Mouse (Mus musculus): Measurements from ENCODE around the gene Mnd1.

Mnd1 gene

DNA sequence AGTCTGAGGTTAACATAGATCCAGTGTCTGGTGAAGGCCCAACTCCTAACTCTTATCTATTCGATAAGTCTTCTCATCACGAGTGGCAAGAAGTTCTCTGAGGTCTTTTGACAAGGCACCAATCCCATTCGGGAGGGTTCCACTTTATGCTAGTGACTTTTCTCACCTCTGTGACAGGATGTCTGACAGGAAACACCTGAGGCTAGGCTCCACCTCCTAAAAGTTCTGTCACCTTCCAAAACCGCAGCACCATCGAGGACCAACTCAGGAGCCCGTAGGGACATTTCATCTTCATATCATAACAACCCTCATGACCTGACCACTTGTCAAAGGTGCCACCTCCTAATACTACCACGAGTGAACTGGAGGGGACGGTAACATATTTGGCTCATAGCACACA is 109.4 kb downstream of the Mnd1 start:
- no peak for DNase-seq (ENCODE audit: low read depth, low spot score)

DNA sequence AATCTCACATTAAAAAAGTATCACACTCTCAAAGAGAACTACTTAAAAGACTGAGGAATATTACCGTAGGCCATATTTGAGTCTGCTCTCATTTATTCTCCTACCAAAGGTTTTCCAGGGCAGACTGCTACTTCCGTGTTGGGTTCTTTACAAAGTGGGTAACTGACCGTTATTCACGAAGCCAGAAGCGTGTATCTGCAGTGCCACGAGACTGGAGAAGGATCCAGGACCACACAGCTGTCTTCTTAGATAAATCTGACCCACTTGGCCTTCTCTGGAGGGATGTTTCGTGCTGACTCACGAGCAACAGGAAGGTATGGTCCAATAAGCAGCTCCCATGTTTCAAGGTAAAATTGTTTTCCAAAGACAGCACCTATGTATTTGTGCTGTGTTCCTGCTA is 113.8 kb downstream of the Mnd1 start:
- DNase-seq (ENCODE audit: low read depth, low spot score), result peak; percentile 83

DNA sequence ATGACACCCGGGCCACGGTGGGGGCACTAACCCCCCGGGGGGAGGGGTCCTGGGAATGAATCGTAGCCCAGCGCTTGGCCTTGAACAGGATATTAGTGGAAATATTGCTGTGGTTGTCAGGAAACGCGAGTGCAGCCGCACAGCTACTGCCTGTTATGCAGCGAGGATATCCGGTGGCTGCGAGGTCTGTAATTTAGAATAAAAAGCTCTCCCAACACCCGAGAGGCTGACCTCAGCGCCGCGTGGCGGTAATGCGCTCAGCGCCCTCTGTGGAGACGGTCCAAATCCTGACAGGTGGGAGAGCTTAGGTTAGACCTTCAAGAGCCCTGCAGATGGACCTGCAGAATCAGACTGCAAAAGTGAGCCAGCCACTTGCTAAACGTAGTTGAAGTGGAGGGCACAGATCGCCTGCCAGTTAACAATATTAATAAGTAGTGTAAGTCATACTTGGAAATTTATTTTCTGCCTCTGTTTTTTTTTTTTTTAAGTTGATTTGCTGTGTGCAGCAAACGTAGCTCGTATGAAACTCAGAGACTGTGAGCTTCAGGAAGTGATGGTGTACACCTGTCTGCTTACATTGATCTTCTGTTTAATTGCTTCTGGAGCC is 115.0 kb downstream of the Mnd1 start:
- peak; percentile 46 for DNase-seq (ENCODE audit: low read depth, low spot score)

DNA sequence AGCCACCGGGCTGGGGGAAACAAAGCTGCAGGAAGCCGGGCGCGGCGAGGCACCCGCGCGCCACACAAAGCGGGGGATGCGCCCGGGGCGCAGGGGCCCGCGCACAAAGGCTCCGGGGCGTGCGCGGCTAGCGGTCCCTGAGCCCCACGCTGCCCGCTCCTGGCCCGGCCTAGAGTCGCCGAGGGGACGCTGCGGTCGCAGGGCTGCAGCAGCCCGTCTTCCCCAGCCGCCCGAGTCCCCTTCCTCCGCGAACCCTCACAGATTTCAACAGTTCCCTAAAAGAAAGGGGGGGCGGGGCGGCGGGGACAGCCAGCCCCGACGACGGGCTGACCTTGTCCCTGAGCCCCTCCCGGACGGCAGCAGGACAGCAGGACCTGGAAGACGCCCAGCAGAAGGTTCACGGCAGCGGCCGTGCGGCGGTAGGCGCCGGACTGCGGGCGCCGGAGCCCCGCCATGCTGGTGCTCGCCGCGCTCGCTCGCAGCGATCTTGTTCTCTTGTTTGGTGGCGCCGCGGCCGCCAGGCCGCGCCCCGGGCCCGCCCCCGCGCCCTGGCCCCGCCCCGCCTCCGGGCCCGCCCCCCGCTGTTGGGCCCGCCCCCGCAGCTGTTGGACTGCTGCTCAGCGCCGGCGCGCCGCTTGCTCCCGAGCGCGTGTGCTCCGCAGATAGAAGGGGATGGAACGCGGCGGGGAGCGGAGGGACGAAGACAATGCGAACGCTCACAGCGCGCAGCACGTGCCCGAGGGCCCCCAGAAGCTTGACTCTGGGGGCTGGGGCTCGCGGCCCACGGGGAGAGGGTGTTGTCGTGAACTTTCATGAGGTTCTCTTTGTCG is 115.7 kb downstream of the Mnd1 start, which contains the start of gene Tmem131l:
TSS of gene Tmem131l (minus strand) at position 530 of the 830 bp plus-strand sequence.
- peak; percentile 73 for DNase-seq (ENCODE audit: low read depth, low spot score)

DNA sequence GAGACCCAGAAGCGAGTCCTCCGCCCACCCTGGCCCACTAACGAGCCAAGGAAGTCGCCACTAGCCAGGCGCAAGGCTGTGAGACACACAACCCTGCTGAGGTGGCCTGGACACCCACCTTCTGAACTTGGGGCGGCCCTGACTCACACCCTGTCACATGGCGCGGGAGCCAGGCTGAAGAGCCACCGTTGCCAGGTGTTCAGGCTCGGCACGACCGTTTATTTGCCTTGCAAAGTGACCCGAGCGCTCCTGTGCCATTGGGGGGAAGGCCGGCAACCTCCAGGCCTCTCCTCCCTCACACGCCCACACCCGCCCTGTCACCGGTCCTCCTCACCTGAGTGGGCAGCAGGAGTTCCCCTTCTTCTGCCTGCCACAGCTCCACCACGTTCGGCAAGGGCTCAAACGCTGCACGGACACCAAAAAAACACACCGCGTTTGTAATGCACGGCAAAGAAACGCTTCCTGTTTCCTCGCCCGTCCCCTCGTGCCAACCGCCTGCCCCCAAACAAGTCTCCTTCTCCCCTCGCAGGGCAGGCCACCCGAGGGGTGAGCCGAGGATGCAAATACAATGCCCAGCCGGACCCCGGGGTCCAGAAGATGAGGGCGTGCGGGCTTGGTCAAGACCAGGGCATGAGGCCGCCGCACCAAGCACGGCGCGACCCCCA is 116.5 kb downstream of the Mnd1 start:
- DNase-seq (ENCODE audit: low read depth, low spot score), result no peak

DNA sequence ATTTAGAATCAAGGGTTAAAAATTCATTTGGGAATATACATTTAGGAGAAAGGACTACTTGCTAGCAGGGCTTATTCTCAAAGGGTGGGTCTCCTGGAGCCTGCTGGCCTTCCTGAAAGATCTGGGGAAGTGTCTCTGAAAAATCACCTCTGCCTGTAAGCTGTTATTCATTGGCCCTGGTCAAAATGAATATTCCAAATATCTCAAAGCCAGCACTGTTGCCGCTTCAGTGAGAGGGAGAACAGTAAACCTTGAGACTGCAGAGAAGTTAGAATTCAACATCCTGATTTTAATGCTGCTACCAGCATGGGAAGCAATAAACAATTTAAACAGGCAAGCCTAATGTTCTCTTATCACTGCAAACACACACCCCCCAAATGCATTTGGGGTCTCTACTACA is 117.5 kb downstream of the Mnd1 start:
- no peak for DNase-seq (ENCODE audit: low read depth, low spot score)
